Mouse (Mus musculus) heart, adult 11 months (tissue): Measurements from ENCODE around the gene Kcna2.

Experiments used
- DNase-seq: peaks from one replicate; pipeline ENCODE4 v3.0.0; 2022

The Kcna2 gene

DNA sequence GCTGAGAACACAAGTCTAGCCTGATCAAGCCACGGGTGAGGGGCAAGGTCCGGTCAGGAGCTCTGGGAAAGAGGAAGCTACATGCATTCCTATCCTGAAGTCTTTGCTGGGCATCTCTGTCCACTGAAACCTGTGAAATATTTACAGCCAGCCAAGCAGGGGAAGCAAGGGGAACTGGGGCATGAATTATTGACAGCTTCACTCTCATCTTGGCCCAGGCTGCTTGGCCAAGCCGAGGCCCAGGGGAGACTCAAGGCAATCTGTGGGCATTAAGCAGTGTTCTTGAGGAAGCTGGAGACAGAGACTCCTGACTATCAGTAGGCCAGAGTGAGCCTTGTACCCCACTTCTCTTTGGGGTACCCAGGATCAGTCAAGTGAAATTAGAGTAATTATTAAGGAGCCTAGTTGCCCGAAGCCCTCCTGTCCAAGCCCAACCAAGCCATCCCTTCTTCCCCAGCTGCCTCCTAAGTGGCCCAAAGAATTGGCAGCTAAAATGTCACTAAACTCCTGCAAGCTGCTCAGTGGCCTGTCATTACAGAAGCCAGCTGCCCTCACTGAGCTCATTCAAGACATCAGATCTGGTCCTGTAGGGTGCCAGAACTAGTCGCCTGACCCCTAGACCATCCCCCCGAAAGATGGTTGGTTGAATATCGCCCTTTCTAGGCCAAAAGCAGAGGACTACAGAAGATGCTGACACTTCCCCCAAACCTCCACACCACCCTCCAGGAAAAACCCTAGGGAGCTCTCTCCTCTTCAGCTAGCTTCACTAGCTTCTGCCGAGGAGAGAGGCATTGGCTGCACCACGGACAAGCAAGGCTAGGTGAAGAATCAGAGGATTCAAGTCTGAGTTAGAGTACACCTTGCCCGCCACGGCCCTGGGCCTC, 53.1 kb downstream of the Kcna2 start:
- DNase-seq = peak; percentile 67

DNA sequence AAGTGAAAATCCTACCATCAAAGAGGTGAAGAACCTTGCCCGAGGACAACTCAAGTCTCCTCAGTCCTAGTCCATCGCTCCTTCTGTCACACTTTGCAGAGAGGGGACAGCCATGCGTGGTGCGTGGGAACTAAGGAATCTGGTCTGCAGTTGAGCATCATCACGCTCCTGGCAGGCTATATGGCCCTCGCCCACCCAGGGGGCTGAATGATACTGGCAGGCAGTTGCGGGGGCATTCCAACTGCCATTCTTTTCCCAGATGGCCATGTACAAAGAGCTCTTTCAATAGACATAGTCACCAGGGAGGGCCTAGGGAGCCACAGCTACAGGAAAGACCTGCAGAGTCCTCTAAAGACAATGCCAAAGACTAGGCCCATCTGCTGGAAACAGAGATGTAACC, 57.9 kb downstream of the Kcna2 start:
- DNase-seq = peak; percentile 68

DNA sequence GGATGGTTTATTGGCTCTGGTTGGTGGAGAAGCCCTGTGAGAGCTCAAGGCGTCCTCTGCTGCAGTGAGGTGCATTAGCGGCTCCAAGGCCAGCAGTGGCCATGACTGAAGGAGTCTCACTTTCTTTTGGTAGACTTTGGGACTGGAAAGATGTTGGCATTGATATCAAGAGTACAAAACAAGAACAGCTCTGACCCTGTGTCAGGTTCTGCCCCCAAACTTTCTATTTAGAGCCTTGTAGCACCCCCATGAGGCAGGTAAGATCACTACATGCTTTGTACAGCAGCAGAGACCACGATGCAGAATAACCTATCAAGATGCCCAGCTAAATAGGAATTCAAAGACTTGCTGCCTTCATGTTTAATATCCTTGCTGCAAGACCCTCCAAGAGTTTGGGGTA, 58.5 kb downstream of the Kcna2 start:
- DNase-seq = peak; percentile 70

DNA sequence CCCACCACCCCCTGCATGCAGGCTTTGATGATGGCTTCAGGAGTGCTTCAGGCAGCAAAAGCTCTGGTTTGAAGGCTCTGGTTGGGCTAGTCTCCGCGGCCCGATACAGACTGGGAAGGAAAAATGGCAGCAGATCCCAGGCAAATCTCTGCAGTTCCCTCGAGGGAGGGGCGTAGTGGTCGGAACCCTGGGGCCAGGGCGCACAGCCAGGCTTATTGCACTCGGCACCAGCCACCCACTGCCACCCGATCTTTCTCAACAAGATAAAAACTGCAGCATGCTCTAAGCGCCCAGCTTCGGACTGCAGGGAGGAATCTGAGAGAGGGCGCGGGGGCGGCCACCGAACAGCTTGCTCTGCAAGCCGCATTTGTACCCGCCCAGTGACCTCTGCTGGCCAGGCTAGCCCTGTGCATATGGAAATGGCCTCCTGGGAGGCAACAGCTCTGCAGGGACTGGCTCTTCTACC, 58.9 kb downstream of the Kcna2 start:
- peak; percentile 79 for DNase-seq

DNA sequence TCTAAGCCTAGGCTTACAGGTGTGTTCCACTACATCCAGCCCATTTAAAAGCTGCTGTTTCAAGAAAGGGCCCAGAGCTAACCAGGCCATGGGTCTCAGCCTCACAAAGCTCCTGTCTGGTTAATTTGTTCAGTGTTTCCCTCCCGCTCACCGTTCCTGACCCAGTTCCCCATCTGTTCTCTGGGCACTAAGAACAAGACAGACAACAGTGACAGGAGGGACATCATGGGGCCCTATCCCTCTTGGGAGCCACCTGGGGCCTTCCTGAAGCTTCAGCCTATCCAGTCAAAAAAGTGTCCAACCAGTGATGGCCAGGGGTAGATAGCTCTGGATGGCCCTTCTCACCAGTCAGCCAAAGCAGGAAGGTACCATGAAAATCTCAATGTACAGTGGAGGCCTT, 61.8 kb downstream of the Kcna2 start:
- no peak for DNase-seq
